Mouse (Mus musculus) embryonic facial prominence, embryonic 10.5 days (tissue): ENCODE results near the gene Trex2. TPM values are rescaled to one million over a fixed set of nuclear protein-coding genes. Genes with fewer than 3 reads are reported as not detected.

Source experiments
- DNase-seq: peaks from one replicate; pipeline ENCODE4 v3.0.0-alpha.2; 2017; ENCODE audit warnings: low spot score
- H3K27ac ChIP-seq: fragments of 300-500 bp; sonication (generic); replicated peaks from 2 replicates; pipeline ENCODE4 v1.5.1; 2016; ENCODE audit warnings: mild to moderate bottlenecking
- H3K27me3 ChIP-seq: fragments of 300-500 bp; sonication (generic); replicated peaks from 2 replicates; pipeline ENCODE4 v1.6.1; 2016; ENCODE audit warnings: low read depth, mild to moderate bottlenecking; ENCODE audit not compliant: poor library complexity, severe bottlenecking
- H3K36me3 ChIP-seq: fragments of 300-500 bp; sonication (generic); replicated peaks from 2 replicates; pipeline ENCODE4 v1.6.1; 2016; ENCODE audit warnings: mild to moderate bottlenecking, moderate library complexity
- H3K4me1 ChIP-seq: fragments of 300-500 bp; sonication (generic); 2 replicates; pipeline ENCODE4 v1.6.1; 2016
- H3K4me3 ChIP-seq: fragments of 300-500 bp; sonication (generic); 2 replicates; pipeline ENCODE4 v1.5.1; 2016; ENCODE audit warnings: mild to moderate bottlenecking, moderate library complexity
- H3K9me3 ChIP-seq: fragments of 300-500 bp; sonication (generic); 2 replicates; pipeline ENCODE4 v1.6.1; 2016; ENCODE audit warnings: mild to moderate bottlenecking
- WGBS: fragments of 180-500 bp; shearing (Covaris S2); methylation state at CpG from one replicate; pipeline ENCODE4 v1.1.7; 2016; 5-methylcytosine and 5-hydroxymethylcytosine counted together
- polyA plus RNA-seq: library from polyadenylated mRNA; unstranded; fragments of >200 nt; fragmentation: Nextera tagmentation; extraction: Ambion mirVana; gene quantifications from 2 replicates; pipeline ENCODE4 v1.2.1, GENCODE M21; 2016

The Trex2 gene
- 0.15 TPM in 1 of 2 replicates, not detected in the other for polyA plus RNA-seq

- WGBS, result 79% methylated on average over 11 of the region's 11 CpGs
- Histone ChIP-seq H3K27ac (no peak within 1 kb of the TSS), H3K4me1 (no peaks in the 10 kb centered on the region), H3K36me3 (peaks cover 29% of the 10 kb centered on the region), H3K27me3 (peaks cover 59% of the 10 kb centered on the region), H3K4me3 (no peak within 1 kb of the TSS), H3K9me3 (no peaks in the 10 kb centered on the region)
- no peak for DNase-seq
Observed at GRCm38 (mm10) chrX:73435252-73435651, at the start of gene Trex2. Gene Trex2, minus strand, starts transcription at chrX:73435344.

DNA sequence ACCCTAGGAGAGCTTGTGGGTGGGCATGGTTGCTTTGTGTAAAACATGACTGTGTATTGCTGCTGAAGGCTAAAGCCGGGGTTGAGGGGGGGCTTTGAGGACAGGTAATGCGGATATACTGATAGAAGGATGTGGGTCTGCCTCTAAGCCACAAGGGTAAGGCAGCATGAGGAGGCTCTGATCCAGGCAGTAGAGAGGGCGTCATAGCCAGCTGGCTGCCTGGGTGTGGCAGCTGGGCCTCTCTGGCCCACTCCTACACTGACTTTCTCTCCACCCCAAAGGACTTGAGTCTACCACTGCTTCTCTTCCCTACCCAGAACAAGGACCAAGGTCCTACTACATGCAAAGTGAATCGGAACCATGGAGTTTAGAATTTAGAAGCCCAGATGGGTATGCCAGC is 49.7 kb upstream of the Trex2 start:
- H3K36me3 ChIP-seq, result no peaks in the 10 kb centered on the region
- H3K4me1 ChIP-seq, result peaks cover 28% of the 10 kb centered on the region
- peak overlapping the region; percentile 50; the same call in 1 of the 2 replicates for H3K4me3 ChIP-seq
- H3K27me3 ChIP-seq, result peaks cover 82% of the 10 kb centered on the region
- H3K27ac ChIP-seq, result no peak overlapping the region
- WGBS, result 87% methylated on average over 4 of the region's 4 CpGs
- no peaks in the 10 kb centered on the region for H3K9me3 ChIP-seq
- no peak for DNase-seq

GRCm38 (mm10) chrX:73484076-73484475 is 48.9 kb upstream of the Trex2 start:
- WGBS, result 55% methylated on average over 1 of the region's 1 CpGs
- H3K36me3 ChIP-seq, result no peaks in the 10 kb centered on the region
- H3K27me3 ChIP-seq, result peaks cover 82% of the 10 kb centered on the region
- peaks cover 33% of the 10 kb centered on the region for H3K4me1 ChIP-seq
- H3K27ac ChIP-seq, result peak overlapping the region; percentile 83
- no peak for DNase-seq
- H3K4me3 ChIP-seq, result peak overlapping the region; percentile 50
- no peaks in the 10 kb centered on the region for H3K9me3 ChIP-seq

DNA sequence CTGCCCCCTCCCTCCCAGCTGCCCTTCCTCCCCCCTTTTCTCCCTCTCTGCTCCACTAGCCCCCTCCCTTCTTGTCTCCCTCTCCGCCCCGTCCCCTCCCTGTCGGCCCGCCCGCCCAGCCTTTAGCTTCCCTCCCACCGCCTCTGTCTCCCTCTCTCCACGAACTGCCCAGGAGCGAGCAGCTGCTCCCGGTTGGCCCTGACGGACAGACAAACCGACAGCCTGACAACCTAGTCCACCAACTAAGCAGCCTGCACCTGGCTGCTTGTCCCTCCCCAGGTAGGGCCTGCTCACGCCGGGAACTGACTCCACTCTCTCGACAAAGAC is 48.3 kb upstream of the Trex2 start, which contains the start of gene Bgn:
Bgn (plus strand) TSS at position 119 of the 327 bp plus-strand sequence.
- DNase-seq, result peak; percentile 60
- H3K4me3 ChIP-seq, result peak within 1 kb of the TSS; percentile 50

DNA sequence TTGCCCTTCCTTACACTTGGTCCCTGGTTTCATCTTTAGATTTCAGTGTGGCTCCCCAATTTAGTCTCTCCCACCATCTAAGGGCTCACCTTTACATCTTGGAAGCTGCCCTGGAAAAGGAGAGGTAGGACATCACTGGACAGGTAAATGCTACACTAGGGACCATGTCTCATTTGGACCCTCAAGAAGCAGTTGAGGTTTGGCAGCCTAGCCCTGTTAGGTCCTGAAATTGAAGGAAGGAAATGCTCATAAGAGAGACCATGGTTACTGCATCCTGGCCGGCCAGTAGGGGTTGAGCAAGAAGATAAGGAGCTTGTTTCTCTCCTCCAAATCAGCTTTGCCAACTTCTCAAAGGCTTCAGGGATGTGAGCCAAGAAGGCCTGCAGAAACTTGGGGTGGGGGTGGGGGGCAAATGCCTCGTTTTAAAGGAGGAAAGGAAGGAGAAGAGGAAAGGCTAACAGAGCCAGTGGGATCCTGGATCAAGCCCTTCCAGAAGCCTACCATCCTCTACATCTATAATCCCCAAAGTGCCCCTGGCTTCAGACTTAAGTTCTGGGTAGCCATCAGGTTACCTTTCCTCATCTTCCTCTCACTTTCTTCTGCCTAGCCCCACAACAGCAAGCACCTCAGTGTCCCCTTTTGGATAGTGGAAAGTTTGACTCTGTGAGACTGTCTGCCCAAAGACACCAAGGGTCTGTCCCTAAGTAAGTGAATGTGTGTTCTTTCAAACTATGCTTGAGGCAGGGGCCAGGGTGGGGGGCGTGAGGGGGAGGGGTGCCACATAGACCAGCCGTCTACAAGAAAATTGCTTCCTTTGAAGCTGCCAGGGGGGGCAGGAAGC is 47.7 kb upstream of the Trex2 start:
- H3K27ac ChIP-seq, result peak overlapping the region; percentile 83
- no peaks in the 10 kb centered on the region for H3K9me3 ChIP-seq
- WGBS, result 28% methylated on average over 4 of the region's 4 CpGs
- peaks cover 85% of the 10 kb centered on the region for H3K27me3 ChIP-seq
- peak overlapping the region; percentile 50 for H3K4me3 ChIP-seq
- no peaks in the 10 kb centered on the region for H3K36me3 ChIP-seq
- no peak for DNase-seq
- H3K4me1 ChIP-seq, result peaks cover 32% of the 10 kb centered on the region

More for the DNA sequence above, 48.3 kb upstream of the Trex2 start, which contains the start of gene Bgn:
- no peaks in the 10 kb centered on the region for H3K36me3 ChIP-seq
- peaks cover 32% of the 10 kb centered on the region for H3K4me1 ChIP-seq
- H3K9me3 ChIP-seq, result no peaks in the 10 kb centered on the region
- H3K27me3 ChIP-seq, result peaks cover 82% of the 10 kb centered on the region
- peak within 1 kb of the TSS; percentile 83 for H3K27ac ChIP-seq
- 21% methylated on average over 14 of the region's 14 CpGs for WGBS

GRCm38 (mm10) chrX:73480334-73480733 is 45.2 kb upstream of the Trex2 start:
- WGBS, result 46% methylated on average over 2 of the region's 2 CpGs
- Histone ChIP-seq H3K4me3 (no peak overlapping the region), H3K36me3 (no peaks in the 10 kb centered on the region), H3K27me3 (peaks cover 87% of the 10 kb centered on the region), H3K4me1 (peaks cover 44% of the 10 kb centered on the region), H3K27ac (peak overlapping the region; percentile 44; the same call in 1 of the 2 replicates), H3K9me3 (no peaks in the 10 kb centered on the region)
- DNase-seq, result no peak

- peak overlapping the region; percentile 44; the same call in 1 of the 2 replicates for H3K27ac ChIP-seq
- H3K36me3 ChIP-seq, result no peaks in the 10 kb centered on the region
- no peak for DNase-seq
- H3K4me3 ChIP-seq, result no peak overlapping the region
- H3K4me1 ChIP-seq, result peaks cover 51% of the 10 kb centered on the region
- H3K9me3 ChIP-seq, result no peaks in the 10 kb centered on the region
- H3K27me3 ChIP-seq, result peaks cover 89% of the 10 kb centered on the region
Observed at GRCm38 (mm10) chrX:73479656-73480055, 44.5 kb upstream of the Trex2 start.

DNA sequence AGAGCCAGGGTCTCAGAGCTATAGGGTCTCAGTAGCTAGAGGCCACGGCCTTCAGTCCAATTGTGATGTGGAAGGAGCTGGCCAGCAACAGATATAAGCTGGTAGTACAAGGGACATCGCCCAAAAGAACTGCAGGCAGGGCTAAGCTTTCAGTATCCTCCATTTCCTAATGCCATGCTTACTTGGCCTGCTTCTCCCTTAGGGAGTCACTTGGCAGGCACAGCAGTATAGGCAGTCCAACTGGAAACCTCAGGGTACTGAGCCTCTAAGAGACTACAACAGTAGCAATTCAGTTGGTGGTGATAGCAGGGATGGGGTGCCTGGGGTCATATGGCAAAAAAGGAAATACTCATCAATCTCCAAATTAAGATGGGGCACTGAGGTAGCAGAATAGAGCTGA is 42.4 kb upstream of the Trex2 start:
- no peak for DNase-seq
- Histone ChIP-seq H3K4me3 (no peak overlapping the region), H3K27me3 (peaks cover 86% of the 10 kb centered on the region), H3K36me3 (no peaks in the 10 kb centered on the region), H3K9me3 (no peaks in the 10 kb centered on the region), H3K4me1 (peaks cover 40% of the 10 kb centered on the region), H3K27ac (no peak overlapping the region)
- WGBS, result 81% methylated on average over 2 of the region's 2 CpGs

GRCm38 (mm10) chrX:73476621-73477020 is 41.5 kb upstream of the Trex2 start:
- Histone ChIP-seq H3K27ac (peak overlapping the region; percentile 30; the same call in 1 of the 2 replicates), H3K9me3 (no peaks in the 10 kb centered on the region), H3K4me1 (peaks cover 40% of the 10 kb centered on the region), H3K36me3 (no peaks in the 10 kb centered on the region), H3K27me3 (peaks cover 89% of the 10 kb centered on the region), H3K4me3 (no peak overlapping the region)
- 44% methylated on average over 2 of the region's 2 CpGs for WGBS
- peak; percentile 21 for DNase-seq

DNA sequence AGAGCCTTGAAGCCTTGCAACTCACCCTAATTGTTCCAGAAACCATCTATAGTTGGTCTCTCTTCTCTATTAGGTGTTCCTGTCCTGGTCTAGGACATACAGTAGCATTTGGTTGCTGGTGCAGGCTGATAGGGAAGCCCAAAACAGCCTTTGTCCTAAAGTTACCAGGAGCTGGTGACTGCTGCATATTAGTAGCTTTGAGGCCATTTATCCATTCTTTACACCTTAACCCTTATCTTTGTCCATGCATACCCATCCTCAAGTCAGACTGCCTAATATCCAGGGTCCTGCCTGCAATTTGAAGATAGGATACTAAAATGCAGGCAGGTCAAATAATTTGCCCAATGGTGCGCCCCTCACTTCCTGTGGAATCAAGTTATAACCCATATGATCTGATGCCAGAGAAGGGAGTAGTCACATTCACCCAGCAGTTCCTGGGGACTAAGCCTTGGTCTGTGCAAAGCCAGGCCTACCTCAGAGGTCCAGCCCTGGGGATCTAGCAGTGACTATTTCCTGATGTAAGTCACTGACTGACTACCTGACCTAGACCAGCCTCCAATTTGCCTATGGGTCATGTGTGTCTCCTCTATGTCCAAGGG is 40.6 kb upstream of the Trex2 start:
- Histone ChIP-seq H3K9me3 (no peaks in the 10 kb centered on the region), H3K4me1 (peaks cover 40% of the 10 kb centered on the region), H3K36me3 (no peaks in the 10 kb centered on the region), H3K4me3 (no peak overlapping the region), H3K27ac (peak overlapping the region; percentile 77), H3K27me3 (peaks cover 95% of the 10 kb centered on the region)
- WGBS, result 87% methylated on average over 1 of the region's 1 CpGs
- no peak for DNase-seq

DNA sequence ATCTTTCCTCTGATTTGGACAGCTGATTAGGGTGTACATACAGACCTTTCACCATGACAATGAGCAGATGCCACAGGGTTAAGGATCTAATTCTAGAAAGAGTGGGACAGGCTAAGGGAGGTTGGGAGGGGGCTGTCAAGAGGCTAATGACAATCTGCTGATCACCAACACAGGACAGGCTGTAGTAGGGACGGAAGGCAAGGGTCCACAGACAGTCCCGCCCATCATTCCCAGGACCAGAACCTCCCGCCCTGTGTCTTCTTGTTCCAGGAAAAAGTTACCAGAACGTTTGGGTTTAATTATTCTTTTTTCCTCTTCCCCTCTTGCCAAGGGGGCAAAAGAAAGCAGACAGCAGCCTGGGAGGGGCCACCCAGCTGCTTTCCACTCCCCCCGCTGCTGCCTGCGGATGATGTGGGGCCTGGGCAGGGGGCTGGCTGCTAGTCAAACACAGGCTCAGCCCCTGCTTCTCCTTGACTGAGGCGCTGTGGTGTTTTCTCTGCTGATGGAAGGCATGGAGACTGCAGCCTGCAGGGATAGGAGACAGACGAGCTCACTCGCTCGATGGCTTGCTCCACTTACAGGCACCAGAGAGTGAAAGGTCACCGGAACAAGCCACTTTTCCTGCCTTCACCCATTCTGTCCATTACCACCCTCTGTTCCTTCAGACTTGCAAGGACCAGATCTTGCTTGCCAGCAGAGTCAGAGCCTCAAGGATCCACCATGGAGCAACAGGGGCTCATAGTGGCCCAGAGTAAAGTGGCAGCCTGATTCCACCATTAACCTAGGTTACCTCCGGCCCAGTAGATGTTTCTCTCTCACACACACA is 39.4 kb upstream of the Trex2 start:
- Histone ChIP-seq H3K9me3 (no peaks in the 10 kb centered on the region), H3K27ac (peak overlapping the region; percentile 77), H3K36me3 (no peaks in the 10 kb centered on the region), H3K4me3 (no peak overlapping the region), H3K27me3 (peaks cover 94% of the 10 kb centered on the region), H3K4me1 (peaks cover 28% of the 10 kb centered on the region)
- peak; percentile 40 for DNase-seq
- 45% methylated on average over 12 of the region's 12 CpGs for WGBS

- Histone ChIP-seq H3K27ac (no peak overlapping the region), H3K9me3 (no peaks in the 10 kb centered on the region), H3K4me3 (no peak overlapping the region), H3K36me3 (no peaks in the 10 kb centered on the region), H3K27me3 (peaks cover 92% of the 10 kb centered on the region), H3K4me1 (peaks cover 49% of the 10 kb centered on the region)
- 86% methylated on average over 3 of the region's 3 CpGs for WGBS
- no peak for DNase-seq
Observed at GRCm38 (mm10) chrX:73471764-73472163, 36.6 kb upstream of the Trex2 start.
